Mouse (Mus musculus) embryonic facial prominence, embryonic 11.5 days (tissue): ENCODE results near the gene P2rx7. TPM values are rescaled to one million over a fixed set of nuclear protein-coding genes. Genes with fewer than 3 reads are reported as not detected.
A peak's percentile ranks its signal among the peaks of the same experiment; 100 is the strongest.

Experiments
- ATAC-seq: fragments of 200-750 bp; cut with Nextera tagmentation; replicated peaks from 2 replicates; pipeline ENCODE4 v1.8.0; 2017; ENCODE audit warnings: low read depth; ENCODE audit not compliant: insufficient number of reproducible peaks, low FRiP score, low TSS enrichment
- DNase-seq: peaks from one replicate; pipeline ENCODE4 v3.0.0-alpha.2; 2015; ENCODE audit warnings: low spot score
- H3K27ac ChIP-seq: fragments of 300-500 bp; sonication (generic); replicated peaks from 2 replicates; pipeline ENCODE4 v1.5.1; 2014; ENCODE audit warnings: mild to moderate bottlenecking, low read depth, low read length, control low read depth
- H3K27me3 ChIP-seq: fragments of 300-500 bp; sonication (generic); 2 replicates; pipeline ENCODE4 v1.6.1; 2014; ENCODE audit warnings: mild to moderate bottlenecking, low read length, moderate library complexity, mixed read lengths; ENCODE audit not compliant: control insufficient read depth, insufficient read depth
- H3K36me3 ChIP-seq: fragments of 300-500 bp; sonication (generic); replicated peaks from 2 replicates; pipeline ENCODE4 v1.6.1; 2014; ENCODE audit warnings: low read depth, mild to moderate bottlenecking, low read length, moderate library complexity, mixed read lengths; ENCODE audit not compliant: control insufficient read depth, insufficient read depth
- H3K4me1 ChIP-seq: fragments of 300-500 bp; sonication (generic); 2 replicates; pipeline ENCODE4 v1.6.1; 2014; ENCODE audit warnings: low read length, mixed read lengths; ENCODE audit not compliant: control insufficient read depth, insufficient read depth
- H3K4me2 ChIP-seq: fragments of 300-500 bp; sonication (generic); 2 replicates; pipeline ENCODE4 v1.6.1; 2014; ENCODE audit warnings: low read depth, mild to moderate bottlenecking, control low read depth, low read length, moderate library complexity
- H3K4me3 ChIP-seq: fragments of 300-500 bp; sonication (generic); 2 replicates; pipeline ENCODE4 v1.5.1; 2014; ENCODE audit warnings: low read depth, low read length, control low read depth
- H3K9ac ChIP-seq: fragments of 300-500 bp; sonication (generic); replicated peaks from 2 replicates; pipeline ENCODE4 v1.6.1; 2014; ENCODE audit warnings: mild to moderate bottlenecking, control low read depth, low read length
- H3K9me3 ChIP-seq: fragments of 300-500 bp; sonication (generic); replicated peaks from 2 replicates; pipeline ENCODE4 v1.6.1; 2016; ENCODE audit warnings: mild to moderate bottlenecking, low read length, inconsistent platforms, mixed read lengths; ENCODE audit not compliant: control insufficient read depth
- WGBS: fragments of 180-500 bp; shearing (Covaris S2); extraction: QIAGEN DNeasy Blood & Tissue Kit; methylation state at CpG from one replicate; pipeline ENCODE4 v1.1.7; 2014; 5-methylcytosine and 5-hydroxymethylcytosine counted together
- polyA plus RNA-seq: library from polyadenylated mRNA; unstranded; fragments of >200 nt; fragmentation: Nextera tagmentation; extraction: Ambion mirVana; gene quantifications from 2 replicates; pipeline ENCODE4 v1.2.1, GENCODE M21; 2014

Gene P2rx7
- polyA plus RNA-seq, 1 experiment from 2014 or later, result 0.58 TPM

GRCm38 (mm10) chr5:122698701-122699060 lies 55.0 kb downstream of the P2rx7 start:
- Histone ChIP-seq H3K4me3 (no peak overlapping the region), H3K36me3 (no peaks in the 10 kb centered on the region), H3K27ac (no peak overlapping the region), H3K4me1 (no peaks in the 10 kb centered on the region), H3K9ac (no peak overlapping the region), H3K9me3 (no peaks in the 10 kb centered on the region), H3K4me2 (no peak overlapping the region), H3K27me3 (no peaks in the 10 kb centered on the region)
- no peak for DNase-seq
- no peak for ATAC-seq
- WGBS, result 81% methylated on average over 9 of the region's 9 CpGs

- ATAC-seq (no peak), DNase-seq (no peak)
- H3K27ac ChIP-seq, result no peak overlapping the region
- no peaks in the 10 kb centered on the region for H3K9me3 ChIP-seq
- no peaks in the 10 kb centered on the region for H3K27me3 ChIP-seq
- 85% methylated on average over 12 of the region's 12 CpGs for whole genome bisulfite sequencing
- H3K36me3 ChIP-seq, result no peaks in the 10 kb centered on the region
- H3K9ac ChIP-seq, result no peak overlapping the region
- H3K4me1 ChIP-seq, result no peaks in the 10 kb centered on the region
- H3K4me2 ChIP-seq, result no peak overlapping the region
- no peak overlapping the region for H3K4me3 ChIP-seq
Measured at GRCm38 (mm10) chr5:122700109-122700836, 56.6 kb downstream of the P2rx7 start.

DNA sequence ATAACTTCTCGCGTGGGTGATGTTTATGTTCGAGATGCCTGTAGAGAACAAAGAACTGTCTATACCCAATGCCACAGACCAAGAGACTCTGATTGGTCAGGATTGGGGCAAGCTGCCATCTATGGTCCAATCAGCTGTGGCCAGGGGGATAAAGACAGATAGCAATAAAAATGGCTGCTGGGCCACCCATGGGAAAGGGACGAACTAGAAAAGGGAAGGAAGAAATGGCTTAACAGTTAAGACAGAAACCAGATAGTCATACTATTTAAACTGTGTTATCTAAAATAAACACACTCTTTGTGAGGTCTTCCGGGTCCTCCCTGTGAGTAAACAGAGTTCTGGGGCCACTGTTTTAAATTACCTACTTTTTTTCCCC lies 57.1 kb downstream of the P2rx7 start:
- Histone ChIP-seq H3K4me3 (no peak overlapping the region), H3K36me3 (no peaks in the 10 kb centered on the region), H3K27me3 (no peaks in the 10 kb centered on the region), H3K9me3 (no peaks in the 10 kb centered on the region), H3K27ac (no peak overlapping the region), H3K4me2 (no peak overlapping the region), H3K9ac (no peak overlapping the region), H3K4me1 (no peaks in the 10 kb centered on the region)
- 52% methylated on average over 5 of the region's 5 CpGs for WGBS
- DNase-seq (no peak), ATAC-seq (no peak)

- no peaks in the 10 kb centered on the region for H3K36me3 ChIP-seq
- H3K27me3 ChIP-seq, result no peaks in the 10 kb centered on the region
- ATAC-seq (no peak), DNase-seq (no peak)
- H3K4me3 ChIP-seq, result no peak overlapping the region
- no peaks in the 10 kb centered on the region for H3K9me3 ChIP-seq
- no peaks in the 10 kb centered on the region for H3K4me1 ChIP-seq
- H3K27ac ChIP-seq, result no peak overlapping the region
- WGBS, result 78% methylated on average over 6 of the region's 6 CpGs
- no peak overlapping the region for H3K4me2 ChIP-seq
- no peak overlapping the region for H3K9ac ChIP-seq
Measured at GRCm38 (mm10) chr5:122702156-122702555, 58.4 kb downstream of the P2rx7 start.

GRCm38 (mm10) chr5:122703574-122703973 lies 59.9 kb downstream of the P2rx7 start:
- Histone ChIP-seq H3K4me2 (no peak overlapping the region), H3K4me1 (no peaks in the 10 kb centered on the region), H3K9me3 (no peaks in the 10 kb centered on the region), H3K9ac (no peak overlapping the region), H3K36me3 (no peaks in the 10 kb centered on the region), H3K27ac (no peak overlapping the region), H3K27me3 (no peaks in the 10 kb centered on the region), H3K4me3 (no peak overlapping the region)
- ATAC-seq, result no peak
- WGBS, result 86% methylated on average over 2 of the region's 2 CpGs
- no peak for DNase-seq

- no peak for DNase-seq
Measured at GRCm38 (mm10) chr5:122704571-122704970, 60.9 kb downstream of the P2rx7 start.

DNA sequence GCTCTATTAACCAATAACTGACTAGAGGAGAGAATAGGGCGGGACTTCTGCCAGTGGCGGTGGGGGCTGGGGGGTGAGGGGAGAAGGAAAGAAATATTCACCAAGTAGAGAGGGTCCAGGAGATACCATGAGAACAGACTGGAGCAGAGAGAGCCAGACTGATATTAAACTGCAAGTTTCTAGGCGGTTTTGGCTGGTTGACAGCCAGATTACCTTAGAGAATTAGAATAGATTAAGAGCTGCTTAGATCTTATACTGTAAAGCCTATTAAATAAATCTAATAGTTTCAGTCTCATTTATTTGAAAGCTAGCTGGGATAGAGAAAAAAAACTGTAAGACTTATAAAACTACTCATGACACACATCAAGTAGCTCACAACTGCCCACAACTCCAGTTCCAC lies 61.5 kb downstream of the P2rx7 start:
- ATAC-seq (no peak), DNase-seq (no peak)
- Histone ChIP-seq H3K4me3 (no peak overlapping the region), H3K9me3 (no peaks in the 10 kb centered on the region), H3K4me1 (no peaks in the 10 kb centered on the region), H3K27me3 (no peaks in the 10 kb centered on the region), H3K36me3 (no peaks in the 10 kb centered on the region), H3K27ac (no peak overlapping the region), H3K4me2 (no peak overlapping the region), H3K9ac (no peak overlapping the region)
- 83% methylated on average over 3 of the region's 3 CpGs for whole genome bisulfite sequencing

More at GRCm38 (mm10) chr5:122704571-122704970, 60.9 kb downstream of the P2rx7 start:
- Histone ChIP-seq H3K36me3 (no peaks in the 10 kb centered on the region), H3K4me1 (no peaks in the 10 kb centered on the region), H3K9me3 (no peaks in the 10 kb centered on the region), H3K9ac (no peak overlapping the region), H3K27me3 (no peaks in the 10 kb centered on the region), H3K27ac (no peak overlapping the region), H3K4me2 (no peak overlapping the region), H3K4me3 (no peak overlapping the region)
- no peak for ATAC-seq
- WGBS, result 89% methylated on average over 4 of the region's 4 CpGs

GRCm38 (mm10) chr5:122706917-122707275 lies 63.2 kb downstream of the P2rx7 start:
- H3K4me3 ChIP-seq, result peak overlapping the region; percentile 46
- no peaks in the 10 kb centered on the region for H3K27me3 ChIP-seq
- DNase-seq (no peak), ATAC-seq (no peak)
- no peaks in the 10 kb centered on the region for H3K9me3 ChIP-seq
- peak overlapping the region; percentile 57 for H3K9ac ChIP-seq
- H3K27ac ChIP-seq, result no peak overlapping the region
- H3K4me2 ChIP-seq, result peak overlapping the region; percentile 82
- no peaks in the 10 kb centered on the region for H3K4me1 ChIP-seq
- H3K36me3 ChIP-seq, result no peaks in the 10 kb centered on the region
- WGBS, result 35% methylated on average over 5 of the region's 5 CpGs
